Mouse (Mus musculus): ENCODE measurements at regions not wholly inside any gene's neighbourhood (a gene's known extent, or its start where the extent isn't known, plus 50 kb on each side); places are given as distances from the start of the nearest gene placed in this dataset.

GRCm38 (mm10) chr15:93972979-93973378 is 377.3 kb upstream of the Prickle1 start:
- no peak for DNase-seq (ENCODE audit: low read depth, low spot score)

GRCm38 (mm10) chr15:93961950-93962349 is 366.3 kb upstream of the Prickle1 start:
- no peak for DNase-seq (ENCODE audit: low read depth, low spot score)

- no peak for DNase-seq (ENCODE audit: low read depth, low spot score)
Observed at GRCm38 (mm10) chr15:93959931-93960330, 364.2 kb upstream of the Prickle1 start.

GRCm38 (mm10) chr15:93958086-93958485 is 362.4 kb upstream of the Prickle1 start:
- DNase-seq (ENCODE audit: low read depth, low spot score) = no peak

- DNase-seq (ENCODE audit: low read depth, low spot score) = no peak
Observed at GRCm38 (mm10) chr15:93956801-93957200, 361.1 kb upstream of the Prickle1 start.

GRCm38 (mm10) chr15:93953548-93953947 is 357.9 kb upstream of the Prickle1 start:
- no peak for DNase-seq (ENCODE audit: low read depth, low spot score)

- DNase-seq (ENCODE audit: low read depth, low spot score) = no peak
Observed at GRCm38 (mm10) chr15:93950441-93950840, 354.8 kb upstream of the Prickle1 start.

GRCm38 (mm10) chr15:93948902-93949301 is 353.2 kb upstream of the Prickle1 start:
- no peak for DNase-seq (ENCODE audit: low read depth, low spot score)

- no peak for DNase-seq (ENCODE audit: low read depth, low spot score)
Observed at GRCm38 (mm10) chr15:93943545-93943944, 347.9 kb upstream of the Prickle1 start.

- no peak for DNase-seq (ENCODE audit: low read depth, low spot score)
Observed at GRCm38 (mm10) chr15:93932971-93933496, 337.3 kb upstream of the Prickle1 start.

GRCm38 (mm10) chr15:93926842-93927241 is 331.2 kb upstream of the Prickle1 start:
- no peak for DNase-seq (ENCODE audit: low read depth, low spot score)

- DNase-seq (ENCODE audit: low read depth, low spot score) = no peak
Observed at GRCm38 (mm10) chr15:93926262-93926661, 330.6 kb upstream of the Prickle1 start.

GRCm38 (mm10) chr15:93921457-93922234 is 326.0 kb upstream of the Prickle1 start:
- DNase-seq (ENCODE audit: low read depth, low spot score) = no peak

- no peak for DNase-seq (ENCODE audit: low read depth, low spot score)
Observed at GRCm38 (mm10) chr15:93920996-93921395, 325.3 kb upstream of the Prickle1 start.

- no peak for DNase-seq (ENCODE audit: low read depth, low spot score)
Observed at GRCm38 (mm10) chr15:93919577-93919976, 323.9 kb upstream of the Prickle1 start.

- no peak for DNase-seq (ENCODE audit: low read depth, low spot score)
Observed at GRCm38 (mm10) chr15:93916856-93917255, 321.2 kb upstream of the Prickle1 start.

GRCm38 (mm10) chr15:93913462-93913861 is 317.8 kb upstream of the Prickle1 start:
- peak; percentile 7 for DNase-seq (ENCODE audit: low read depth, low spot score)

- no peak for DNase-seq (ENCODE audit: low read depth, low spot score)
Observed at GRCm38 (mm10) chr15:93913041-93913440, 317.4 kb upstream of the Prickle1 start.

- DNase-seq (ENCODE audit: low read depth, low spot score) = no peak
Observed at GRCm38 (mm10) chr15:93910981-93911431, 315.3 kb upstream of the Prickle1 start.

- no peak for DNase-seq (ENCODE audit: low read depth, low spot score)
Observed at GRCm38 (mm10) chr15:93910158-93910557, 314.5 kb upstream of the Prickle1 start.

GRCm38 (mm10) chr15:93903671-93904603 is 308.2 kb upstream of the Prickle1 start:
- no peak for DNase-seq (ENCODE audit: low read depth, low spot score)

- DNase-seq (ENCODE audit: low read depth, low spot score) = no peak
Observed at GRCm38 (mm10) chr15:93882826-93883225, 287.1 kb upstream of the Prickle1 start.

Data from ES-CJ7 (cell line).